Mouse (Mus musculus) intestine, embryonic 14.5 days (tissue): ENCODE measurements at regions not wholly inside any gene's neighbourhood (a gene's known extent, or its start where the extent isn't known, plus 50 kb on each side); places are given as distances from the start of the nearest gene placed in this dataset.

Experiments used
- ATAC-seq: fragments of 200-750 bp; cut with Nextera tagmentation; replicated peaks from 2 replicates; pipeline ENCODE4 v1.8.0; 2017; ENCODE audit warnings: low read depth, moderate number of reproducible peaks, moderate TSS enrichment, moderate library complexity; ENCODE audit not compliant: low FRiP score, low TSS enrichment
- DNase-seq: peaks from one replicate; pipeline ENCODE4 v3.0.0-alpha.2; 2018; ENCODE audit warnings: low spot score
- H3K27ac ChIP-seq: fragments of 300-500 bp; sonication (generic); 2 replicates; pipeline ENCODE4 v1.5.1; 2014; ENCODE audit warnings: low read depth, mild to moderate bottlenecking, control low read depth
- H3K27me3 ChIP-seq: fragments of 300-500 bp; sonication (generic); replicated peaks from 2 replicates; pipeline ENCODE4 v1.6.1; 2014; ENCODE audit warnings: low read length, control low read depth; ENCODE audit not compliant: control insufficient read depth, insufficient read depth
- H3K36me3 ChIP-seq: fragments of 300-500 bp; sonication (generic); 2 replicates; pipeline ENCODE4 v1.6.1; 2014; ENCODE audit warnings: low read length, control low read depth; ENCODE audit not compliant: control insufficient read depth, insufficient read depth
- H3K4me1 ChIP-seq: fragments of 300-500 bp; sonication (generic); replicated peaks from 2 replicates; pipeline ENCODE4 v1.6.1; 2014; ENCODE audit warnings: low read length, control low read depth, mixed read lengths; ENCODE audit not compliant: control insufficient read depth, insufficient read depth
- H3K4me2 ChIP-seq: fragments of 300-500 bp; sonication (generic); 2 replicates; pipeline ENCODE4 v1.6.1; 2014; ENCODE audit warnings: low read length
- H3K4me3 ChIP-seq: fragments of 300-500 bp; sonication (generic); 2 replicates; pipeline ENCODE4 v1.5.1; 2014; ENCODE audit warnings: low read depth, low read length, control low read depth, mixed read lengths
- H3K9ac ChIP-seq: fragments of 300-500 bp; sonication (generic); 2 replicates; pipeline ENCODE4 v1.6.1; 2014; ENCODE audit warnings: mild to moderate bottlenecking, low read length
- H3K9me3 ChIP-seq: fragments of 300-500 bp; sonication (generic); 2 replicates; pipeline ENCODE4 v1.6.1; 2016; ENCODE audit warnings: low read length, control low read depth; ENCODE audit not compliant: control insufficient read depth
- WGBS: fragments of 180-500 bp; shearing (Covaris S2); extraction: QIAGEN DNeasy Blood & Tissue Kit; methylation state at CpG from one replicate; pipeline ENCODE4 v1.1.7; 2014; 5-methylcytosine and 5-hydroxymethylcytosine counted together

- Histone ChIP-seq H3K36me3 (no peaks in the 10 kb centered on the region), H3K9me3 (no peaks in the 10 kb centered on the region), H3K4me1 (no peaks in the 10 kb centered on the region; the same call in 1 of the 2 replicates), H3K4me2 (no peak overlapping the region), H3K27ac (no peak overlapping the region), H3K9ac (no peak overlapping the region), H3K27me3 (no peaks in the 10 kb centered on the region), H3K4me3 (no peak overlapping the region)
- no peak for DNase-seq
- 16% methylated on average over 6 of the region's 6 CpGs for whole genome bisulfite sequencing
- no peak for ATAC-seq
Observed at GRCm38 (mm10) chr2:21267149-21267761, 61.7 kb downstream of the Thnsl1 start.

GRCm38 (mm10) chr2:21269989-21270846 lies 64.7 kb downstream of the Thnsl1 start:
- H3K4me3 ChIP-seq: no peak overlapping the region
- 77% methylated on average over 12 of the region's 12 CpGs for WGBS
- H3K4me1 ChIP-seq: no peaks in the 10 kb centered on the region; the same call in 1 of the 2 replicates
- no peaks in the 10 kb centered on the region for H3K27me3 ChIP-seq
- no peaks in the 10 kb centered on the region for H3K36me3 ChIP-seq
- no peak for ATAC-seq
- no peak for DNase-seq
- no peak overlapping the region for H3K27ac ChIP-seq
- no peak overlapping the region for H3K4me2 ChIP-seq
- H3K9ac ChIP-seq: no peak overlapping the region
- H3K9me3 ChIP-seq: no peaks in the 10 kb centered on the region

GRCm38 (mm10) chr2:21273416-21273815 lies 67.9 kb downstream of the Thnsl1 start:
- 85% methylated on average over 4 of the region's 4 CpGs for WGBS
- H3K27me3 ChIP-seq: no peaks in the 10 kb centered on the region
- H3K4me2 ChIP-seq: no peak overlapping the region
- H3K27ac ChIP-seq: no peak overlapping the region
- H3K9ac ChIP-seq: no peak overlapping the region
- no peak for ATAC-seq
- H3K36me3 ChIP-seq: no peaks in the 10 kb centered on the region
- no peak for DNase-seq
- H3K4me3 ChIP-seq: no peak overlapping the region
- H3K9me3 ChIP-seq: no peaks in the 10 kb centered on the region
- H3K4me1 ChIP-seq: no peaks in the 10 kb centered on the region

- no peaks in the 10 kb centered on the region for H3K27me3 ChIP-seq
- H3K4me3 ChIP-seq: no peak overlapping the region
- 84% methylated on average over 4 of the region's 4 CpGs for WGBS
- no peak for ATAC-seq
- no peak overlapping the region for H3K27ac ChIP-seq
- H3K4me2 ChIP-seq: no peak overlapping the region
- no peak overlapping the region for H3K9ac ChIP-seq
- no peaks in the 10 kb centered on the region for H3K9me3 ChIP-seq
- DNase-seq: no peak
- no peaks in the 10 kb centered on the region for H3K36me3 ChIP-seq
- H3K4me1 ChIP-seq: no peaks in the 10 kb centered on the region
Observed at GRCm38 (mm10) chr2:21275315-21275714, 69.8 kb downstream of the Thnsl1 start.

- Histone ChIP-seq H3K27me3 (no peaks in the 10 kb centered on the region), H3K9me3 (no peaks in the 10 kb centered on the region), H3K9ac (no peak overlapping the region), H3K4me3 (no peak overlapping the region), H3K4me1 (no peaks in the 10 kb centered on the region), H3K4me2 (no peak overlapping the region), H3K36me3 (no peaks in the 10 kb centered on the region), H3K27ac (no peak overlapping the region)
- ATAC-seq (peak; percentile 75; the same call in 1 of the 2 replicates), DNase-seq (peak; percentile 86)
- WGBS: 35% methylated on average over 9 of the region's 9 CpGs
Observed at GRCm38 (mm10) chr2:21280794-21281420, 75.4 kb downstream of the Thnsl1 start.

GRCm38 (mm10) chr2:21282505-21283200 lies 77.1 kb downstream of the Thnsl1 start:
- no peak overlapping the region for H3K4me2 ChIP-seq
- no peaks in the 10 kb centered on the region for H3K27me3 ChIP-seq
- no peak overlapping the region for H3K4me3 ChIP-seq
- H3K9me3 ChIP-seq: no peaks in the 10 kb centered on the region
- no peaks in the 10 kb centered on the region for H3K36me3 ChIP-seq
- H3K9ac ChIP-seq: no peak overlapping the region
- no peak overlapping the region for H3K27ac ChIP-seq
- no peaks in the 10 kb centered on the region for H3K4me1 ChIP-seq
- WGBS: 76% methylated on average over 14 of the region's 14 CpGs
- ATAC-seq (no peak), DNase-seq (no peak)

GRCm38 (mm10) chr2:21284881-21285280 lies 79.4 kb downstream of the Thnsl1 start:
- H3K9ac ChIP-seq: no peak overlapping the region
- no peak for ATAC-seq
- 91% methylated on average over 3 of the region's 3 CpGs for WGBS

GRCm38 (mm10) chr2:21287786-21288185 lies 79.6 kb upstream of the Gpr158 start:
- Histone ChIP-seq H3K4me1 (no peaks in the 10 kb centered on the region), H3K4me3 (no peak overlapping the region), H3K4me2 (no peak overlapping the region), H3K9ac (no peak overlapping the region), H3K27ac (no peak overlapping the region), H3K27me3 (no peaks in the 10 kb centered on the region), H3K9me3 (no peaks in the 10 kb centered on the region), H3K36me3 (no peaks in the 10 kb centered on the region)
- ATAC-seq (no peak), DNase-seq (no peak)
- WGBS: 79% methylated on average over 13 of the region's 13 CpGs

More at GRCm38 (mm10) chr2:21284881-21285280, 79.4 kb downstream of the Thnsl1 start:
- Histone ChIP-seq H3K9me3 (no peaks in the 10 kb centered on the region), H3K27me3 (no peaks in the 10 kb centered on the region), H3K27ac (no peak overlapping the region), H3K4me3 (no peak overlapping the region), H3K4me1 (no peaks in the 10 kb centered on the region), H3K36me3 (no peaks in the 10 kb centered on the region), H3K4me2 (no peak overlapping the region)
- no peak for DNase-seq
